In the genomic region with DNA sequence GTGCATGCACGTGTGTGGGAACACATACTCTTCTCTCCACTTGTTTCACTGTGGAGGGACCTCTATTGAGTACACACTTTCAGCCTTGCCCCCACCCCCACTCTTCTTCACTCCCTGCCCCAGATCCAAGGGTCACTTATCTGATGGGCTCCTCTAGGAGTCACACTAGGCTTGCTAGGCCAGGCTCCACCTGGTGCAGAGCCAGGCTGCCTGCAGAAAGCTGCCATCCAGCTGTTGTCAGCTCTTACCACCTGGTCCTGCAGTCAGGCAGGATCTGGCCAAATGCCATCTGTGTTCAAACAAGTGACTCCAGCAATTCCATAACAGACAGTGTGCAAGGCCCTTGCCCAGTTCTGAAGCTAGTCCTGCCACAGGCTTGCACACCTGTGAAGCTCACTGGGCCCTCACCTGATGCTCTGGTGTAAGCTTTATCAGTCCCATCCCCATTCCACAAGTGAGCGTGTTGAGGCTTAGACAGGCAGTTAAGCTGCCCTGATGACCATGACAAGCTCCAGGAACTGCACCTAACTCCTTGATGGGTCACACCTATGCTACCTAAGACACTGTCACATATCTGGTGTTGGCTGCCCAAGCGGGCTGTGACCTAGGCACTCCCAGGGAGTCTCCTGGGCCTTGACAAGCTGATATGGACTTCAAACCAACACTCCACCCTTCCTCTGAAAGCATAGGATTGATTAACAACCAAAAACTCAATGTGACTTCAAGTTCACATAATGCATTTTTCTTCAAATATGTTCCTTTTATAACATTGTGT, we compare ENCODE assay signal across 10 mouse cellular contexts. TPM values are rescaled to one million over a fixed set of nuclear protein-coding genes. Genes with fewer than 3 reads are reported as not detected.
A peak's percentile ranks its signal among the peaks of the same experiment; 100 is the strongest.
DNase-seq lines count a peak whose midpoint lies in the region; ATAC-seq lines count a peak whose summit lies in the region.
"Had no signal": no experiment of that assay in that cellular context is flagged by ENCODE, and none has a peak within 500 bp of the region (broad histone marks: within the 10 kb centered on the region; RNA-seq: fewer than 3 reads in every experiment).

No protein-coding gene starts in this region.

- no peaks in the 10 kb centered on the region for H3K36me3 ChIP-seq in hindbrain, embryonic 16.5 days (ENCODE audit: control insufficient read depth, insufficient read depth, low read length)
- no peaks in the 10 kb centered on the region for H3K36me3 ChIP-seq in hindbrain, embryonic 10.5 days

- no peak overlapping the region for H3K9ac ChIP-seq in hindbrain, embryonic 16.5 days (ENCODE audit: low read depth, low read length)

- no peak overlapping the region for H3K27ac ChIP-seq in hindbrain, embryonic 16.5 days (ENCODE audit: low read depth, low read length)
- H3K27ac ChIP-seq in hindbrain, embryonic 10.5 days: no peak overlapping the region
- H3K27ac ChIP-seq: macrophage had no signal

- no peak overlapping the region for H3K4me3 ChIP-seq in hindbrain, embryonic 16.5 days (ENCODE audit: low read length)
- H3K4me3 ChIP-seq in hindbrain, embryonic 10.5 days: no peak overlapping the region

- ATAC-seq in hindbrain, embryonic 16.5 days: 0 out of 2 replicates have a peak, but pooled peaks have one; percentile 5

- no peaks in the 10 kb centered on the region for H3K9me3 ChIP-seq in hindbrain, embryonic 16.5 days (ENCODE audit: control insufficient read depth, low read length)
- no peaks in the 10 kb centered on the region for H3K9me3 ChIP-seq in hindbrain, embryonic 10.5 days

- H3K27me3 ChIP-seq in hindbrain, embryonic 16.5 days (replicated peaks; ENCODE audit: control insufficient read depth, insufficient read depth, low read length): 0 out of 2 replicates have a peak, but pooled peaks cover 2% of the 10 kb centered on the region
- H3K27me3 ChIP-seq in hindbrain, embryonic 10.5 days (ENCODE audit: insufficient read depth, poor library complexity, severe bottlenecking): peaks cover 12% of the 10 kb centered on the region

- no peak overlapping the region for H3K4me2 ChIP-seq in hindbrain, embryonic 16.5 days (ENCODE audit: low read length)

- 81% methylated on average over 3 of the region's 3 CpGs for WGBS in hindbrain, embryonic 16.5 days
- WGBS in hindbrain, embryonic 10.5 days: 88% methylated on average over 3 of the region's 3 CpGs

- DNase-seq in hindbrain, embryonic 10.5 days (ENCODE audit: low spot score): no peak
- peak; percentile 74 for DNase-seq in c-Kit-positive CD71-positive TER-119-positive erythroid progenitor cells, embryonic 14.5 days (ENCODE audit: low spot score)
- DNase-seq in kidney, postnatal 25 days: peak; percentile 84 to 93
- peak; percentile 61 to 77 for DNase-seq in spleen, postnatal 10 days (ENCODE audit: low spot score in 2 of 2)
- DNase-seq in left cerebral cortex, adult 18-20 months (ENCODE audit: low spot score in 2 of 2): no peak
- DNase-seq in frontal cortex, postnatal 25 days (ENCODE audit: low spot score in 2 of 2): no peak
- no peak for DNase-seq in B cell, adult 2 months
- DNase-seq: cerebellum, adult 11-12 months had no signal

- peaks cover 9% of the 10 kb centered on the region for H3K4me1 ChIP-seq in hindbrain, embryonic 16.5 days (ENCODE audit: control insufficient read depth, insufficient read depth, low read depth, low read length)
- H3K4me1 ChIP-seq in hindbrain, embryonic 10.5 days (replicated peaks): peaks cover 53% of the 10 kb centered on the region

RNA-seq across cellular contexts. Expression of a gene that starts 7.9 kb away (rescaled TPM):
- polyA plus RNA-seq in hindbrain, embryonic 16.5 days (2015; fragmentation: Nextera tagmentation; extraction: Ambion mirVana): 24.5 and 26.8 TPM in 2 replicates
- polyA plus RNA-seq in hindbrain, embryonic 10.5 days (2016; fragmentation: Nextera tagmentation; extraction: Ambion mirVana): 6.2 and 10.3 TPM in 2 replicates
- total RNA-seq in left cerebral cortex, adult 18-20 months (2021): 10 to 100 TPM; 12.8 to 15.4 TPM

Comparison
In these comparisons a context has a peak if more than half of its experiments do, and no peak if none do; other contexts are left out.
1. DNase-seq: peak in c-Kit-positive CD71-positive TER-119-positive erythroid progenitor cells, embryonic 14.5 days (single experiment), kidney, postnatal 25 days (2 of 2) and spleen, postnatal 10 days (2 of 2); none in hindbrain, embryonic 10.5 days (single experiment), left cerebral cortex, adult 18-20 months (0 of 2), frontal cortex, postnatal 25 days (0 of 2) and B cell, adult 2 months (0 of 2).